Mouse (Mus musculus): ENCODE results near the gene Kif21a. TPM values are rescaled to one million over a fixed set of nuclear protein-coding genes. Genes with fewer than 3 reads are reported as not detected.
A peak's percentile ranks its signal among the peaks of the same experiment; 100 is the strongest.

Kif21a gene
- polyA plus RNA-seq, 1 experiment from 2014 or later = 13.2 TPM

DNA sequence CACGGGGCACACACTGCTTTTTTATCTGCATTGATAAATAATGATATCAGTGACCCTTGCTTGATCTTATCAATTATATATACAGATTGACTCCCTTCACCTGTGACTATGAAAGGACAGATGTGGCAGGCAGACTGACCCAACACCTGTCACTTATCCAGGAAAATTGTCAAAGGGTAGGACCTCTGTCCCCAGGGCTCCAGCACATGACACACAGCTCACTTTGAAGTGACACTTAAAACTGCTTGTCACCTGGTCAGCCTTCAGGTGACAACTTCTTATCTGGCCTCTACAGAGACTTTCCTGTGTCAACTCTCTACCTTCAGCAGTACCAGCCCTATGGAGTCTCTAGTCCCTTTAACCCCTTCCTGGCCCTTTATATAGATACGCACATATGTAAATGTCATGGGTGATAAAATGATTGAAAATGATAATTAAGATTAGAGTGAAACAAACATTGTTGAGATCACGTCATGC is 7.2 kb upstream of the Kif21a start:
- Histone ChIP-seq H3K27ac (replicated peaks; ENCODE audit: low read depth, low read length) (no peak overlapping the region), H3K27me3 (replicated peaks; ENCODE audit: control insufficient read depth, insufficient read depth, low read length) (no peaks in the 10 kb centered on the region), H3K9me3 (ENCODE audit: control insufficient read depth, low read length) (no peaks in the 10 kb centered on the region), H3K4me2 (ENCODE audit: low read depth, low read length) (no peak overlapping the region), H3K9ac (ENCODE audit: low read depth, low read length) (no peak overlapping the region), H3K36me3 (ENCODE audit: control insufficient read depth, insufficient read depth, low read length) (no peaks in the 10 kb centered on the region), H3K4me3 (ENCODE audit: low read depth, low read length) (no peak overlapping the region), H3K4me1 (ENCODE audit: control insufficient read depth, insufficient read depth, low read length) (0 out of 2 replicates have a peak, but pooled peaks cover 6% of the 10 kb centered on the region)
- DNase-seq (ENCODE audit: low spot score) (no peak), ATAC-seq (ENCODE audit: low read depth) (no peak)
- 66% methylated on average over 3 of the region's 3 CpGs for WGBS

DNA sequence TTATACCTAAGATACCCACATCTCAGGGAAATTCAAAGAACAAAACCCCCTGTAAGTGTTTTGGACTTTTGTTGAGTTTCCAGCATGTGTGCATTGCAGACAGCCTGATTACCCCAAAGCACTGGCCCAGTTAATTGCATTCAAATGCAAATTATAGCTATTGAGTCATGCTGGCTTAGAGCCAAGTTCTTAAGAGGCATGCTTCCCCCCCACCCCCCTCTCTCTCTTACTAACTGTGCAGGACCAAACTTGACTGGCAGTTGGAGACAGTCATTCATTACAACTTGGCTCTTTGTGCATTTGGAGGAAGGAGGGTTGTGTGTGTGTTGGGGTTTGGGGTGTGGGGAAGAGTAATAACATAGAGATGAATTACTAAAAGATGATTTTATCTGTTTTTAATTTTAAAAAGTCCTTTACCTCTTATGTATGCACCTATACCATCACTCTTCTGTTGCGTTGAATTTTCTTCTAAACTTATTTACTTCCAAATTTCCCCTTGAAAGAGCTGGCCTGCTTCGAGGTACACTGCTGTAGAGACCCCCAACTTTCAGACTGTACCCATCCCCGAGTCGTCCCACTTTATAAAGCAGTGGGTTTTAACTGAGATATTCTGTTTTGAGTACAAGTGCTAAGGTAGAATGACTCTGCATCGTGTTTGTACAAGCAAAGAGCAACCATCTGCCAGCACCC is 6.6 kb upstream of the Kif21a start:
- 44% methylated on average over 5 of the region's 5 CpGs for WGBS
- Histone ChIP-seq H3K4me2 (ENCODE audit: low read depth, low read length) (no peak overlapping the region), H3K36me3 (ENCODE audit: control insufficient read depth, insufficient read depth, low read length) (no peaks in the 10 kb centered on the region), H3K4me3 (ENCODE audit: low read depth, low read length) (no peak overlapping the region), H3K9ac (ENCODE audit: low read depth, low read length) (no peak overlapping the region), H3K4me1 (ENCODE audit: control insufficient read depth, insufficient read depth, low read length) (0 out of 2 replicates have a peak, but pooled peaks cover 6% of the 10 kb centered on the region), H3K27me3 (replicated peaks; ENCODE audit: control insufficient read depth, insufficient read depth, low read length) (no peaks in the 10 kb centered on the region), H3K27ac (replicated peaks; ENCODE audit: low read depth, low read length) (no peak overlapping the region), H3K9me3 (ENCODE audit: control insufficient read depth, low read length) (no peaks in the 10 kb centered on the region)
- DNase-seq (ENCODE audit: low spot score) (peak; percentile 91), ATAC-seq (ENCODE audit: low read depth) (peak; percentile 71)

DNA sequence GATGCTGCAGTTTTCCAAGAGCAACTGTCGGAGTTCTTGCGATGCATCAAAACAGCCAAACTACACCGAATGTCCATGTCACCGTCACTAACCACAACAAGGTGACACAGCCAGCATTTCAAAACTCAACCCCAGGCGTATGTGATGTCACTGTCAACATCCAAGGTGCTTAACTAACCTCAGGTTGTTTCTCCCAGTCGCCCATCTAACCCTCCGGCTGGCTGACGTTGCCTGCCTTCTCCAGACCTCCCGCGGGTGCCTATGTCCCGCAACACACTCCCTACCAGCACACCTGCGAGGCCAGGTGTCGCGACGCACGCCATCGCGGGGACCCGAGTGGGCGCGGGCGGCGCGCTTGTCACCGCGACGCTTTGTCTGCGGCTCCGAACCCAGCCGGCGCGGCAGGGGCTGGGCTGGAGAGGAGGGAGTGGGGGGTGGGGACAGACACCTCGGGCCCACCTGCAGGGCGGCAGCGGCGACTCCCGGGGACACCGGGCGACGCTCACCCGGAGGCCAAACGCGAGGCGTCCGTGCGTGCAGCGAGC is 725 bp downstream of the Kif21a start:
- Histone ChIP-seq H3K4me1 (ENCODE audit: control insufficient read depth, insufficient read depth, low read length) (peaks cover 6% of the 10 kb centered on the region; the same call in 1 of the 2 replicates), H3K27me3 (replicated peaks; ENCODE audit: control insufficient read depth, insufficient read depth, low read length) (0 out of 2 replicates have a peak, but pooled peaks cover 3% of the 10 kb centered on the region), H3K4me2 (ENCODE audit: low read depth, low read length) (peak overlapping the region; percentile 99), H3K27ac (replicated peaks; ENCODE audit: low read depth, low read length) (peak overlapping the region; percentile 80), H3K36me3 (ENCODE audit: control insufficient read depth, insufficient read depth, low read length) (no peaks in the 10 kb centered on the region), H3K9ac (ENCODE audit: low read depth, low read length) (peak overlapping the region; percentile 75), H3K4me3 (ENCODE audit: low read depth, low read length) (peak overlapping the region; percentile 89), H3K9me3 (ENCODE audit: control insufficient read depth, low read length) (no peaks in the 10 kb centered on the region)
- WGBS = 4% methylated on average over 19 of the region's 47 CpGs
- DNase-seq (ENCODE audit: low spot score) = peak; percentile 22
- ATAC-seq (ENCODE audit: low read depth) = peak; percentile 42

DNA sequence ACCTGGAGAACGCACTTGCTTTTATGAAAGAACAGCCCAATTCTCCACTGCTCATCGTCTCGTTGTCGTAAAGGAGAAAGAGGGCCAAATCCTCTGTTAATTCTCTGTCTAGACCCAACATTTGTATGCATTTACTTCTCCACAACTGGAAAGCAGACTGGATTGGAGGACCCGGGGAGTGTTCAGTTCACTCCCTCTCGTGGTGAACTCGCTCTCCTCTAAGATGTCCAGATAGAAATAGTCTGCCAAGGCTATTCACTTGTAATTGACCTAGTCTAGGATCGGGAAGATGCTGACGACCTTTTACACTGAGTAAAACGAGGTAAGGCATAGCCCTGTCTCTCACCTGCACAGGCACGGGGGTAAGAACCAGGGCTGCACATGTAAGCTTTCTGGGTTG is 2.1 kb downstream of the Kif21a start:
- H3K9me3 ChIP-seq (ENCODE audit: control insufficient read depth, low read length) = no peaks in the 10 kb centered on the region

DNA sequence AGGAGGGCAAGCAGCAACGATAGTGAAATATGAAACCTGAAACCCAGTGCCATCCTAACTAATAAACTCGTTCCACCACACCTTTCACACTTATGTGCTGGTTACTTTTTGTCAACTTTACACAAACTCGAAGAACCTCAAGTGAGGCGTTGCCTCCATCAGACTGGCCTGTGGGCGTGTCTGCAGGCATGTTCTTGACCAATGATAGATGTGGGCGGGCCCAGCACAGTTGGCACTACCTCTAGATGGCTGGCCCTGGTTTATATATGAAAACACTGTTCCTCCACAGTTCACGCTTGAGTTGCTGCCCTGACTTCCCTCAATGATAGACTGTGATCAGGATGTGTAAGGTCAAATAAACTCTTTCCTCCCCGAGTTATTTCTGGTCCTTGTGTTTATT is 3.2 kb downstream of the Kif21a start:
- WGBS = 72% methylated on average over 8 of the region's 8 CpGs
- Histone ChIP-seq H3K9ac (ENCODE audit: low read depth, low read length) (no peak overlapping the region), H3K36me3 (ENCODE audit: control insufficient read depth, insufficient read depth, low read length) (no peaks in the 10 kb centered on the region), H3K4me2 (ENCODE audit: low read depth, low read length) (no peak overlapping the region), H3K27me3 (replicated peaks; ENCODE audit: control insufficient read depth, insufficient read depth, low read length) (0 out of 2 replicates have a peak, but pooled peaks cover 3% of the 10 kb centered on the region), H3K4me1 (ENCODE audit: control insufficient read depth, insufficient read depth, low read length) (peaks cover 6% of the 10 kb centered on the region; the same call in 1 of the 2 replicates), H3K9me3 (ENCODE audit: control insufficient read depth, low read length) (no peaks in the 10 kb centered on the region), H3K4me3 (ENCODE audit: low read depth, low read length) (no peak overlapping the region), H3K27ac (replicated peaks; ENCODE audit: low read depth, low read length) (no peak overlapping the region)
- ATAC-seq (ENCODE audit: low read depth) (no peak), DNase-seq (ENCODE audit: low spot score) (peak; percentile 56)

More for the DNA sequence above, 2.1 kb downstream of the Kif21a start:
- no peaks in the 10 kb centered on the region for H3K36me3 ChIP-seq (ENCODE audit: control insufficient read depth, insufficient read depth, low read length)
- H3K27ac ChIP-seq (replicated peaks; ENCODE audit: low read depth, low read length) = no peak overlapping the region
- no peak overlapping the region for H3K9ac ChIP-seq (ENCODE audit: low read depth, low read length)
- 0 out of 2 replicates have a peak, but pooled peaks cover 3% of the 10 kb centered on the region for H3K27me3 ChIP-seq (replicated peaks; ENCODE audit: control insufficient read depth, insufficient read depth, low read length)
- WGBS = 80% methylated on average over 11 of the region's 11 CpGs
- H3K4me2 ChIP-seq (ENCODE audit: low read depth, low read length) = no peak overlapping the region
- H3K4me1 ChIP-seq (ENCODE audit: control insufficient read depth, insufficient read depth, low read length) = peaks cover 6% of the 10 kb centered on the region; the same call in 1 of the 2 replicates
- DNase-seq (ENCODE audit: low spot score) (no peak), ATAC-seq (ENCODE audit: low read depth) (no peak)
- no peak overlapping the region for H3K4me3 ChIP-seq (ENCODE audit: low read depth, low read length)

DNA sequence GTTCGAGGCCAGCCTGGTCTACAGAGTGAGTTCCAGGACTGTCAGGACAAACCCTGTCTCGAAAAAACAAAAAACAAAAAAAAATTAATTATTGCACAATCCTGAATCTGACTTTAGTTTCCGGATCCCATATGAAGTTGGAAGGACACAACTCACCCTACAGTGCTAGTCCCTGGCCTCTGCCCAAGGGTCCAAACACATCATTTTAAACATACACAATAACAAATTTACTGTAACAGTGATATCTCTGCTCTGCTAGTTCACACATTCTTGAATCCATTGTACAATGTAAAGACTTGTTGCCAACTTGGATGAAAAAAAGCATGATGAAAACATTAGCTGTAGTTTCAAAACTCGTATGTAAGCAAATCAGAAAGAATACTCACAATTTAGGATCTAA is 6.5 kb downstream of the Kif21a start:
- no peak for DNase-seq (ENCODE audit: low spot score)
- 87% methylated on average over 4 of the region's 4 CpGs for WGBS

DNA sequence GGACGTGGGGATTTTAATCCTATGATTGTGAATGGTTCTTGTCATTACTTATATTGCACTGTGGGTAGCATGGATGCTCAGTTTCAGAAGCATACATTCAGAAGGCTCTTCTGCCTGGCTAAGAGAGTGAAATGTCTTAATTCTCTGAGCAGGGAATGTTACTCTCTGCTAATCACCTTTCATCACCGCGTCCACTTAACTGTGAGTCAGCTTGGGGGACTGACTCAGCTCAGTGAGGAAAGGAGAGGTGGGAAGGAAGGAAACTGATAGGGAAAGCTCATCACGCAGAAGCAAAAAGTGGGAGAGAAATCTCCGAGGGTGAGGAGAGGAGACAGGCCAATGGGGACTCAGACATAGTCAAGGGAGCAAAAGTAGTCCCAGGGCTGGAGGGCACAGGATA is 10.9 kb downstream of the Kif21a start:
- DNase-seq (ENCODE audit: low spot score) (no peak), ATAC-seq (ENCODE audit: low read depth) (no peak)
- no peak overlapping the region for H3K4me3 ChIP-seq (ENCODE audit: low read depth, low read length)
- H3K9me3 ChIP-seq (ENCODE audit: control insufficient read depth, low read length) = no peaks in the 10 kb centered on the region
- 82% methylated on average over 5 of the region's 5 CpGs for WGBS
- no peaks in the 10 kb centered on the region for H3K36me3 ChIP-seq (ENCODE audit: control insufficient read depth, insufficient read depth, low read length)
- H3K4me1 ChIP-seq (ENCODE audit: control insufficient read depth, insufficient read depth, low read length) = no peaks in the 10 kb centered on the region
- no peak overlapping the region for H3K27ac ChIP-seq (replicated peaks; ENCODE audit: low read depth, low read length)
- H3K4me2 ChIP-seq (ENCODE audit: low read depth, low read length) = no peak overlapping the region
- H3K27me3 ChIP-seq (replicated peaks; ENCODE audit: control insufficient read depth, insufficient read depth, low read length) = no peaks in the 10 kb centered on the region
- no peak overlapping the region for H3K9ac ChIP-seq (ENCODE audit: low read depth, low read length)

More for the DNA sequence above, 6.5 kb downstream of the Kif21a start:
- H3K4me2 ChIP-seq (ENCODE audit: low read depth, low read length) = no peak overlapping the region
- ATAC-seq (ENCODE audit: low read depth) = no peak
- H3K36me3 ChIP-seq (ENCODE audit: control insufficient read depth, insufficient read depth, low read length) = no peaks in the 10 kb centered on the region
- no peak overlapping the region for H3K4me3 ChIP-seq (ENCODE audit: low read depth, low read length)
- no peaks in the 10 kb centered on the region for H3K9me3 ChIP-seq (ENCODE audit: control insufficient read depth, low read length)
- no peaks in the 10 kb centered on the region for H3K4me1 ChIP-seq (ENCODE audit: control insufficient read depth, insufficient read depth, low read length)
- no peak overlapping the region for H3K27ac ChIP-seq (replicated peaks; ENCODE audit: low read depth, low read length)
- no peak overlapping the region for H3K9ac ChIP-seq (ENCODE audit: low read depth, low read length)
- H3K27me3 ChIP-seq (replicated peaks; ENCODE audit: control insufficient read depth, insufficient read depth, low read length) = no peaks in the 10 kb centered on the region

DNA sequence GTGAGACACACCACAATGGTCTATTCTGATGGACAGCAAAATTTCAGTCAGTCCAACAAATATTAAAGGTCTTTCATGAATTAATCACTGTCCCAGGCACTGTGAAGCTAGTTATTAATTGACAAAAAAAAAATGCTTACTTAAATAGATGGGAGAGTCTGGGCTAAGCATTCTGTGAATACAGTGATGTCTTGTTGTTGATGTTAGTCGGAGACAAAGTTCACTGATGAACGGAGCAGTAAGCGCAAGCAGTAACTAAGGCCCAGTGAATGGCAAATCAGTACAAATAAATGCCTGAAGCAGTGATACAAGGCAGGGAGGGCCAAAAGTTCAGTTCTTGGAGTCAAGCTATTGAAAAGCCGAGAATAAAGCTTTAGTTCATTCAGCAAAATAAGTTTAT is 15.7 kb downstream of the Kif21a start:
- H3K36me3 ChIP-seq (ENCODE audit: control insufficient read depth, insufficient read depth, low read length) = no peaks in the 10 kb centered on the region
- DNase-seq (ENCODE audit: low spot score) (no peak), ATAC-seq (ENCODE audit: low read depth) (no peak)
- H3K4me1 ChIP-seq (ENCODE audit: control insufficient read depth, insufficient read depth, low read length) = no peaks in the 10 kb centered on the region
- WGBS = 58% methylated on average over 4 of the region's 4 CpGs
- no peak overlapping the region for H3K9ac ChIP-seq (ENCODE audit: low read depth, low read length)
- no peak overlapping the region for H3K27ac ChIP-seq (replicated peaks; ENCODE audit: low read depth, low read length)
- no peaks in the 10 kb centered on the region for H3K27me3 ChIP-seq (replicated peaks; ENCODE audit: control insufficient read depth, insufficient read depth, low read length)
- H3K4me3 ChIP-seq (ENCODE audit: low read depth, low read length) = no peak overlapping the region
- H3K9me3 ChIP-seq (ENCODE audit: control insufficient read depth, low read length) = peaks cover 6% of the 10 kb centered on the region; the same call in 1 of the 2 replicates
- H3K4me2 ChIP-seq (ENCODE audit: low read depth, low read length) = no peak overlapping the region
